Mouse (Mus musculus): ENCODE measurements around the gene 1700109H08Rik. TPM values are rescaled to one million over a fixed set of nuclear protein-coding genes. Genes with fewer than 3 reads are reported as not detected.

1700109H08Rik gene
- polyA plus RNA-seq, 1 experiment from 2014 or later, result 5.8 TPM

DNA sequence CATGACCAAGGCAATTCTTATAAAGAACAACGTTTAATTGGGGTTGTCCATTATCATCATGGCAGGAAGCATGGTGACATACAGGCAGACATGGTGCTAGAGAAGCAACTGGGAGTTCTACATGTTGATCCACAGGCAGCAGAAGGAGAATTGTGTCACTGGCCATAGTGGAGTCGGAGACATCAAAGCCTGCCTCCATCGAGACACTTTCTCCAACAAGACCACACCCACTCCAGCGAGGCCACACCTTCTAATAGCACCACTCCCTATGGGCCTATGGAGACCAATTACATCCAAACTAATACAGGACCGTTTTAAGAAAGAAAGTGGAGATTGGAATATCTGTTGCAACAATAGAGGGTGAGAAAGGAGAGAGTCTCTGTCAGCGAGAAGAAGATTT lies 29.5 kb upstream of the 1700109H08Rik start:
- Histone ChIP-seq H3K9me3 (ENCODE audit: control insufficient read depth, low read length) (no peaks in the 10 kb centered on the region), H3K9ac (replicated peaks; ENCODE audit: low read depth, low read length) (no peak overlapping the region), H3K36me3 (ENCODE audit: control insufficient read depth, insufficient read depth, low read length) (no peaks in the 10 kb centered on the region), H3K27me3 (ENCODE audit: control insufficient read depth, insufficient read depth, low read length) (no peaks in the 10 kb centered on the region), H3K4me3 (ENCODE audit: low read depth, low read length) (no peak overlapping the region), H3K27ac (ENCODE audit: low read depth, low read length) (no peak overlapping the region), H3K4me1 (ENCODE audit: control insufficient read depth, insufficient read depth, low read length) (peaks cover 8% of the 10 kb centered on the region; the same call in 1 of the 2 replicates), H3K4me2 (ENCODE audit: low read depth, low read length) (no peak overlapping the region)
- no peak for ATAC-seq (ENCODE audit: low read depth)
- 78% methylated on average over 6 of the region's 6 CpGs for WGBS

DNA sequence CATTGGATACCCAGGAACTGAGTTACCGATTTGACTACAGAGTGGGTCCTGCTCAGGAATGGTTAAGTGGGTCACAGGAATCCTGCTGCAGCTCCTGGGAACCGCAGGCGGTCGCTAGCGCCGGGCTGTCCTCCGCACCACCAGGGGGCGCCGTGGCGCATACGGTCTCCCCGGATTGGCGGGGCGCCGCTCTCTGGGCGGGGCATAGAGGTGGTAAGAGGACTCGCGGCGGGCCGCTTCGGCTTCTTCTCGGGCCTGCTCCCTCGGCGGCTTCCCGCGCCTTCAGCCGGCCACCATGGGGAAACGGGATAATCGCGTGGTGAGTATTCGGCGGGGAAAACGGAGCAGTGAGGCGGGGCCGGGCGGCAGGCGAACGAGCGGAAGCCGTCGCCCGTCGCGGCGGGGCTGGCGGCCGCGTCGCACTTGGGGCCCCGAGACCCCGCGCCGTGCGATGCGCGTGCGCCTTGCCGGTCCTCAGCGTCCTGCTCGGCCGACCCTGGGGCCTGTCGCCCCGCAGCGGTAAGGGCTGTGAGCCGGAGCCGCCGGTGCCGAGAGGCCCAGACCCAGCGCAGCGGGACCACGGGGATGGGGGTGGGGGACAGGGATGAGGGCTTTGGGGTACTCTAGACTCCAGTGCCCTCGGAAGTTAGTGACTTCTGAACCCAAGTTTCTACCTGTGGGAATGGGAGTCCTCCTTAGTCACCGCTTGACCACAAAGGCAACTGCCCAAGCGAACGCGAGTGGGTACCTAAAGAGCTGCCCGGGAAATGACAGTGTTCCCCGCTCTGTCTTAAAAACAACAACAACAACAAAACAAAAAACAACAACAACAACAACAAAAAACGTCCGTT lies 27.5 kb upstream of the 1700109H08Rik start, which contains the start of gene Fam133b:
Gene Fam133b, plus strand, starts transcription at position 205 of the 851 bp plus-strand sequence.
- H3K4me3 ChIP-seq (ENCODE audit: low read depth, low read length), result peak within 1 kb of the TSS; percentile 77
- under 1% methylated on average over 77 of the region's 80 CpGs for WGBS
- H3K36me3 ChIP-seq (ENCODE audit: control insufficient read depth, insufficient read depth, low read length), result no peaks in the 10 kb centered on the region
- no peaks in the 10 kb centered on the region for H3K27me3 ChIP-seq (ENCODE audit: control insufficient read depth, insufficient read depth, low read length)
- H3K4me2 ChIP-seq (ENCODE audit: low read depth, low read length), result peak within 1 kb of the TSS; percentile 58
- H3K27ac ChIP-seq (ENCODE audit: low read depth, low read length), result peak within 1 kb of the TSS; percentile 84
- H3K9ac ChIP-seq (replicated peaks; ENCODE audit: low read depth, low read length), result peak within 1 kb of the TSS; percentile 77
- H3K4me1 ChIP-seq (ENCODE audit: control insufficient read depth, insufficient read depth, low read length), result peaks cover 8% of the 10 kb centered on the region; the same call in 1 of the 2 replicates
- H3K9me3 ChIP-seq (ENCODE audit: control insufficient read depth, low read length), result no peaks in the 10 kb centered on the region
- peak; percentile 97 for ATAC-seq (ENCODE audit: low read depth)

DNA sequence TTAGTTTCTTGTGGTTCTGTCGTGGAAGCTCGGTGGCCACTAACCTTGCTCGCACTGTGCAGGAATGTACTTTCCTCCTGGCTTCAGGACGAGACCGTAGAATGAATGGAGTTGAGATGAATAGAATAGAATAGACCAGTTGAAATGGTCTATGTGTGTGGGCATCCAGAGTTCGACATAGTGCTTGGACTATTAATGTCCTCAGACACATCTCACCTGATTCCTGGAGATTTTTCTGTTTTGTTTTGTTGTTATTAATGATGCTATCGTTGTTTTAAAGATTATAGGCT lies 26.9 kb upstream of the 1700109H08Rik start:
- peak; percentile 27 for ATAC-seq (ENCODE audit: low read depth)
- no peaks in the 10 kb centered on the region for H3K27me3 ChIP-seq (ENCODE audit: control insufficient read depth, insufficient read depth, low read length)

GRCm38 (mm10) chr5:3546226-3546625 lies 25.1 kb upstream of the 1700109H08Rik start:
- 100% methylated on average over 1 of the region's 1 CpGs for WGBS
- Histone ChIP-seq H3K4me3 (ENCODE audit: low read depth, low read length) (no peak overlapping the region), H3K27me3 (ENCODE audit: control insufficient read depth, insufficient read depth, low read length) (no peaks in the 10 kb centered on the region), H3K9me3 (ENCODE audit: control insufficient read depth, low read length) (no peaks in the 10 kb centered on the region), H3K4me1 (ENCODE audit: control insufficient read depth, insufficient read depth, low read length) (peaks cover 8% of the 10 kb centered on the region; the same call in 1 of the 2 replicates), H3K4me2 (ENCODE audit: low read depth, low read length) (no peak overlapping the region), H3K9ac (replicated peaks; ENCODE audit: low read depth, low read length) (no peak overlapping the region), H3K27ac (ENCODE audit: low read depth, low read length) (no peak overlapping the region), H3K36me3 (ENCODE audit: control insufficient read depth, insufficient read depth, low read length) (no peaks in the 10 kb centered on the region)
- ATAC-seq (ENCODE audit: low read depth), result no peak

More for the DNA sequence above, 26.9 kb upstream of the 1700109H08Rik start:
- Histone ChIP-seq H3K36me3 (ENCODE audit: control insufficient read depth, insufficient read depth, low read length) (no peaks in the 10 kb centered on the region), H3K4me3 (ENCODE audit: low read depth, low read length) (peak overlapping the region; percentile 77), H3K4me1 (ENCODE audit: control insufficient read depth, insufficient read depth, low read length) (peaks cover 8% of the 10 kb centered on the region; the same call in 1 of the 2 replicates), H3K4me2 (ENCODE audit: low read depth, low read length) (peak overlapping the region; percentile 58), H3K9ac (replicated peaks; ENCODE audit: low read depth, low read length) (peak overlapping the region; percentile 77; the same call in 1 of the 2 replicates), H3K27ac (ENCODE audit: low read depth, low read length) (no peak overlapping the region), H3K9me3 (ENCODE audit: control insufficient read depth, low read length) (no peaks in the 10 kb centered on the region)
- WGBS, result 9% methylated on average over 7 of the region's 7 CpGs

DNA sequence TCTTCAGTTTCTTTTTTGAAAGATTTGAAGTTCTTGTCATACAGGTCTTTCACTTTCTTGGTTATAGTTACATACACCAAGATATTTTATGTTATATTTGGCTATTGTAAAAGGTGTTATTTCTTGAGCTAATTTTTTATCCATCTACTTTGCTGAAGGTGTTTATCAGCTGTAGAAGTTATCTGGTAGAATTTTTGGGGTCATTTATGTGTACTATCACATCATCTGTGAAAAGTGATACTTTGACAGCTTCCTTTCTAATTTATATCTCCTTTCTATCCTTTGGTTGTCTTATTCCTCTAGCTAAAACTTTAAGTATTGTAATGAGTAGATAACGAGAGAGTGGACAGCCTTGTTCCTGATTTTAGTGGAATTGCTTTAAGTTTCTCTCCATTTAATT lies 19.9 kb upstream of the 1700109H08Rik start:
- Histone ChIP-seq H3K9me3 (ENCODE audit: control insufficient read depth, low read length) (no peaks in the 10 kb centered on the region), H3K27me3 (ENCODE audit: control insufficient read depth, insufficient read depth, low read length) (no peaks in the 10 kb centered on the region), H3K4me3 (ENCODE audit: low read depth, low read length) (no peak overlapping the region), H3K27ac (ENCODE audit: low read depth, low read length) (no peak overlapping the region), H3K4me1 (ENCODE audit: control insufficient read depth, insufficient read depth, low read length) (no peaks in the 10 kb centered on the region), H3K36me3 (ENCODE audit: control insufficient read depth, insufficient read depth, low read length) (peaks cover 5% of the 10 kb centered on the region; the same call in 1 of the 2 replicates), H3K9ac (replicated peaks; ENCODE audit: low read depth, low read length) (no peak overlapping the region), H3K4me2 (ENCODE audit: low read depth, low read length) (no peak overlapping the region)
- WGBS, result 96% methylated on average over 1 of the region's 1 CpGs
- ATAC-seq (ENCODE audit: low read depth), result no peak

GRCm38 (mm10) chr5:3554198-3554597 lies 17.2 kb upstream of the 1700109H08Rik start:
- no peak overlapping the region for H3K9ac ChIP-seq (replicated peaks; ENCODE audit: low read depth, low read length)
- H3K4me2 ChIP-seq (ENCODE audit: low read depth, low read length), result no peak overlapping the region
- no peak for ATAC-seq (ENCODE audit: low read depth)
- H3K4me1 ChIP-seq (ENCODE audit: control insufficient read depth, insufficient read depth, low read length), result no peaks in the 10 kb centered on the region
- no peak overlapping the region for H3K4me3 ChIP-seq (ENCODE audit: low read depth, low read length)
- H3K36me3 ChIP-seq (ENCODE audit: control insufficient read depth, insufficient read depth, low read length), result peaks cover 14% of the 10 kb centered on the region
- WGBS, result 91% methylated on average over 2 of the region's 2 CpGs
- H3K27me3 ChIP-seq (ENCODE audit: control insufficient read depth, insufficient read depth, low read length), result no peaks in the 10 kb centered on the region
- no peaks in the 10 kb centered on the region for H3K9me3 ChIP-seq (ENCODE audit: control insufficient read depth, low read length)
- no peak overlapping the region for H3K27ac ChIP-seq (ENCODE audit: low read depth, low read length)

DNA sequence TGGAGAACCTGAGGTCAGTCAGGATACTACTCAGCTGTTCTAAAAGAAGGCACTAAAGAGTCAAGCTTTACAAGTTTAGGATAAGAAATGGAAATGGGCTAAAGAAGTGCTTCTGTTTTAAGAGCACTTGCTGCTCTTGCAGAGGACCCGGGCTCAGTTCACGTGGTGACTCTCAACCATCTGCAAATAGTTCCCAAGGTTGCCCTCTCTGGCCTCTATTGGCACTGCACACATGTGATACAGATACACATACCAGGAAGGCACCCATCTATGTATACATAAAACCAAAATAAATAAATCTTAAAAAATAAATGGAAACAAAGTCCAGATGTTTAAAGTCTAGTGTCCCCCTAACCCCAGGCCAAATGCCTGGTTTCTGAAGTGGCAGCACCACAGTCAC lies 3.5 kb downstream of the 1700109H08Rik start:
- no peak overlapping the region for H3K4me3 ChIP-seq (ENCODE audit: low read depth, low read length)
- no peak for ATAC-seq (ENCODE audit: low read depth)
- no peaks in the 10 kb centered on the region for H3K9me3 ChIP-seq (ENCODE audit: control insufficient read depth, low read length)
- no peaks in the 10 kb centered on the region for H3K4me1 ChIP-seq (ENCODE audit: control insufficient read depth, insufficient read depth, low read length)
- no peak overlapping the region for H3K27ac ChIP-seq (ENCODE audit: low read depth, low read length)
- no peak overlapping the region for H3K9ac ChIP-seq (replicated peaks; ENCODE audit: low read depth, low read length)
- no peaks in the 10 kb centered on the region for H3K27me3 ChIP-seq (ENCODE audit: control insufficient read depth, insufficient read depth, low read length)
- no peak overlapping the region for H3K4me2 ChIP-seq (ENCODE audit: low read depth, low read length)
- 98% methylated on average over 2 of the region's 2 CpGs for WGBS
- peaks cover 65% of the 10 kb centered on the region for H3K36me3 ChIP-seq (ENCODE audit: control insufficient read depth, insufficient read depth, low read length)

DNA sequence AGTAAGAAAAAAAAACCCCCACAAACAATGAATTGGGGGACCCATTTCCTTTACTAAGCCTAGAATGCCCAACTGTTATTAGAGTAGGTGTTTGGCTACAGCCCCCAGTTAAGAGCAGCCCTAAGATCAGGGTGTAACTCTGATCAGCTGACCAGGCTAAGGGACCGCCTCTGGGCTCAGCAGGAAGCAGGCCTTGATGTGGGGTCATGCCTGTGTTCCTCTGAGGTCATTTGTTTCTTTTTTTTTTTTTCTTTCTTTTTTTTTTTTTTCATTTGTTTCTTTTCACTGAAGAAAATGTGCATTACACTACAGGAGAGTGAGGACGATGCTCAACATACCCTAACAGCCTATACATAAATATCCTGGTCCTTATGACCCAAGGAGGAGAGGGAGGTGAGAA lies 6.6 kb downstream of the 1700109H08Rik start:
- Histone ChIP-seq H3K4me3 (ENCODE audit: low read depth, low read length) (no peak overlapping the region), H3K27me3 (ENCODE audit: control insufficient read depth, insufficient read depth, low read length) (no peaks in the 10 kb centered on the region), H3K27ac (ENCODE audit: low read depth, low read length) (no peak overlapping the region), H3K36me3 (ENCODE audit: control insufficient read depth, insufficient read depth, low read length) (peaks cover 59% of the 10 kb centered on the region), H3K9me3 (ENCODE audit: control insufficient read depth, low read length) (no peaks in the 10 kb centered on the region), H3K9ac (replicated peaks; ENCODE audit: low read depth, low read length) (no peak overlapping the region), H3K4me2 (ENCODE audit: low read depth, low read length) (no peak overlapping the region), H3K4me1 (ENCODE audit: control insufficient read depth, insufficient read depth, low read length) (no peaks in the 10 kb centered on the region)
- 93% methylated on average over 2 of the region's 2 CpGs for WGBS
- no peak for ATAC-seq (ENCODE audit: low read depth)

GRCm38 (mm10) chr5:3579066-3579465 lies 7.7 kb downstream of the 1700109H08Rik start:
- H3K36me3 ChIP-seq (ENCODE audit: control insufficient read depth, insufficient read depth, low read length), result peaks cover 59% of the 10 kb centered on the region
- H3K9ac ChIP-seq (replicated peaks; ENCODE audit: low read depth, low read length), result no peak overlapping the region
- WGBS, result 95% methylated on average over 7 of the region's 7 CpGs
- no peak overlapping the region for H3K27ac ChIP-seq (ENCODE audit: low read depth, low read length)
- H3K4me2 ChIP-seq (ENCODE audit: low read depth, low read length), result no peak overlapping the region
- H3K27me3 ChIP-seq (ENCODE audit: control insufficient read depth, insufficient read depth, low read length), result no peaks in the 10 kb centered on the region
- H3K9me3 ChIP-seq (ENCODE audit: control insufficient read depth, low read length), result no peaks in the 10 kb centered on the region
- no peak for ATAC-seq (ENCODE audit: low read depth)
- H3K4me3 ChIP-seq (ENCODE audit: low read depth, low read length), result no peak overlapping the region
- H3K4me1 ChIP-seq (ENCODE audit: control insufficient read depth, insufficient read depth, low read length), result no peaks in the 10 kb centered on the region

All from neural tube, embryonic 14.5 days (tissue).